Mouse (Mus musculus): Measurements from ENCODE around the gene Stra6l. TPM values are rescaled to one million over a fixed set of nuclear protein-coding genes. Genes with fewer than 3 reads are reported as not detected.
A peak's percentile ranks its signal among the peaks of the same experiment; 100 is the strongest.

The Stra6l gene
- polyA plus RNA-seq, 1 experiment = 0.02 TPM

DNA sequence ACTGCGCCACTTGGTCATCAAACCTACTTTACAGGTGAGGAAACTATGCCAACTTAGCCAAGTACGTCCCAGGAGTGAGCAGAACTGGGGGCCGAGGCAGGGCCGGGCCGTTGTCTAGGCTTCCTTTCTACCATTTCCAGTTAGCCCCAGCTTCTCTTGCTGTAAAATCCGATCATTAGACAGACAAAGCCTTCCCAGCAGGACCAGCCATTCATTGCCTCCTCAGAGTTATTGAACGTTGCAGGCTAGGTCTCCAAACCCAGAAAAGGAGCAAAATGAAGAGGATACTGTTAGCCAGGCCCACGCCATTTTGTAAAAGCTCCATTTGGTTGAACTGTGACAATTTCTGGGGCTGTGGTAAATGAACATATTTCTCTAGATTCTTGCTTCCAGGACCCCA, 19.0 kb downstream of the Stra6l start:
- Histone ChIP-seq H3K27ac (ENCODE audit: insufficient read depth, low read length) (no peak overlapping the region), H3K4me3 (ENCODE audit: insufficient read depth, low read length) (no peak overlapping the region), H3K4me1 (ENCODE audit: control insufficient read depth, insufficient read depth, low read length) (no peaks in the 10 kb centered on the region)
- TF ChIP-seq CTCF (IDR thresholded peaks at IDR 0.05; ENCODE audit: extremely low read depth, insufficient read depth, low read length) (no peak), POLR2A (IDR thresholded peaks at IDR 0.05; ENCODE audit: extremely low read depth, insufficient read depth, low read length) (no peak)

DNA sequence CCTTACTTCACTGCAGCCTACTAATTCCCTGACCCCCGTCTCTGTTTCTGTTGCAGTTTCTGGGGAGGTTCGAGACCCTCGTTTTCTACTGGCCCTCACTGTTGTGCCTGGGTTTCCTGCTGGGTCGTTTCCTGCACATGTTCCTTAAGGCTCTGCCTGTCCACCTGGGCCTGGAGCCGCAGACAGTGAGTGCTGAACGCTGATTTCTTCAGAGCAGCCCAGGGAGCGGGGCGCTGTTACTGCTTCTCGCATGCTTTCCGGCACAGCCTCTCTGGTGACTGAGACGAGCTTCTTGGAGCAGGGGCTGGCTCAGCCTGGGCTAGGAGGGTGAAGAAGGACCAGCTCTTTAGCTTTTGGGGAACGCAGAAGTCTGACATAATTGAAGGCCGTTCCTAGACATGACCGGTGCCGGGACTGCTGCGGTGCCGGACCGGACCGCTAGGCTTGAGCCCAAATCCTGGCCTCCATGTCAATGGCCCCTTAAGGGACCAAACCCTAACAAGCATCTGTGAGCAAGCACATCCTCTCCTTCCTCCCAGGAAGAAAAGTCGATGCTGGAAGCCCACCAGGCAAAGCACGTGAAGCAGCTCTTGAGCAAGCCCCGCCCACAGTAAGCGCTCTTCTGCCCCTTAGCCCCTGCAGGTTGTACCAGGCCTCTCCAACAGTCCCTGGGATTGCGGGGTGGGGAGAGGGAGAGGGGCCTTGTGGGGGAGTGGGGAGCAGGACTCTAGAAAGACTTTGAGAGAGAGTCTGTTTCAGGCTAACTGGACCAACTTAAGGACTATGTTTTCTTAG, 20.8 kb downstream of the Stra6l start:
- no peak overlapping the region for H3K4me3 ChIP-seq (ENCODE audit: insufficient read depth, low read length)
- no peaks in the 10 kb centered on the region for H3K4me1 ChIP-seq (ENCODE audit: control insufficient read depth, insufficient read depth, low read length)
- no peak overlapping the region for H3K27ac ChIP-seq (ENCODE audit: insufficient read depth, low read length)
- no peak for TF ChIP-seq POLR2A (IDR thresholded peaks at IDR 0.05; ENCODE audit: extremely low read depth, insufficient read depth, low read length)

DNA sequence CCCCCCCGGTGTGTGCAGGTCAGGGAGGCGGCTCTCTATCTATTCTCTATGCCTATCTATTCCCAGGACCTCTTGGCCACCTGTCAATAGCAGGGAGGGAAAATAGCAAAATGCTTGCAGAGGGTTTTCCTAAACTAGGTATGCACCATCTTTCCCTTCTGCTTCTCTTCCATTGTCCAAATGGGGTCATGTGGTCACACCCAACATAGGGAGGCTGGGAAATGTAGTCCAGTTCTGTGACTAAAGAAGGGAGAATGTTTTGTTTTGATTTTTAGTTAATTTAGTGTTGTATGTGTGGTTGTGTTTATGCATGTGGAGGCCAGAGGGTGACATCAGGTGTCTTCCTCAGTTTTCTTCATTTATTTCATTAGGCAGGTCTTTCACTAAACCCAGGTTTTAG, 23.7 kb downstream of the Stra6l start:
- no peak for TF ChIP-seq CTCF (IDR thresholded peaks at IDR 0.05; ENCODE audit: extremely low read depth, insufficient read depth, low read length)
- TF ChIP-seq POLR2A (IDR thresholded peaks at IDR 0.05; ENCODE audit: extremely low read depth, insufficient read depth, low read length) = no peak
- Histone ChIP-seq H3K27ac (ENCODE audit: insufficient read depth, low read length) (no peak overlapping the region), H3K4me3 (ENCODE audit: insufficient read depth, low read length) (no peak overlapping the region), H3K4me1 (ENCODE audit: control insufficient read depth, insufficient read depth, low read length) (no peaks in the 10 kb centered on the region)

DNA sequence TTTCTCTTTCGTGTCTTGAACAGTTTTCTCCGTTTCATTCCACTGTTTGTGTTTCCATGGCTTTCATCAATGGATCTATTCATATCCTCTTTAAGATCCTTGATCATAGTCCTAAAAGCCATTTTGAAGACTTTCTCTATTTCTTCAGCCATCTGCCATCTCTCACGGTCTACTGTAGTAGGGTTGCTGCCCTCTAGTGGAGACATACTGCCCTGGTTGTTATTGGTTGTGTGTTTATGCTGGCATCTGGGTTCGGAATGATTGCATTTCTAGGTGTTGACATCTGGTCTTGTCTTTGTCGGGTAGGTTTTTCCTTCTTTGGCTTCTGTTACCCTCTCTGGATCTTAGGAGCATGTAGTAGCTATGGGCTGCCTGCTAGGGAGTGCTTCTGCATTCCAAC, 30.5 kb downstream of the Stra6l start:
- TF ChIP-seq POLR2A (IDR thresholded peaks at IDR 0.05; ENCODE audit: extremely low read depth, insufficient read depth, low read length) (no peak), CTCF (IDR thresholded peaks at IDR 0.05; ENCODE audit: extremely low read depth, insufficient read depth, low read length) (peak; percentile 56)
- H3K4me3 ChIP-seq (ENCODE audit: insufficient read depth, low read length) = no peak overlapping the region
- no peaks in the 10 kb centered on the region for H3K4me1 ChIP-seq (ENCODE audit: control insufficient read depth, insufficient read depth, low read length)
- no peak overlapping the region for H3K27ac ChIP-seq (ENCODE audit: insufficient read depth, low read length)

DNA sequence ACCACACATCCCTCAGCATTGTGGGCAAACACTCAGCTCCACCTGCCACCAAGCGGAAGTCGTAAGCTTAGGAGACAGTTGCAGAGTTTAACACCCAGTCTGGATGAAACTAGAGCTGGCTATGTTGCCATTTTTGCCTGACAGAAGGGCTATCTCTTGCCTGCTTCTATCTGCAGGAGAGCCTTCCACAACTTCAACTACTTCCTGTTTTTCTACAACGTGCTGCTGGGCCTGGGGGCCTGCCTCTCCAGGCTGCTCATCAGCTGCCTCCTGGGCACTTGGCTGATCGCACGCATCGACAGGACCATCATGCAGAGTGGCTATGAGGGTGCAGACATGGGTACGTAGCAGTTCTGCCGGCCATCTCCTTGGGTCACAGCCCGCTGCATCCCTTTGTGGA, 34.1 kb downstream of the Stra6l start:
- H3K4me1 ChIP-seq (ENCODE audit: control insufficient read depth, insufficient read depth, low read length) = no peaks in the 10 kb centered on the region
- TF ChIP-seq POLR2A (IDR thresholded peaks at IDR 0.05; ENCODE audit: extremely low read depth, insufficient read depth, low read length) (no peak), CTCF (IDR thresholded peaks at IDR 0.05; ENCODE audit: extremely low read depth, insufficient read depth, low read length) (no peak)
- no peak overlapping the region for H3K4me3 ChIP-seq (ENCODE audit: insufficient read depth, low read length)
- H3K27ac ChIP-seq (ENCODE audit: insufficient read depth, low read length) = no peak overlapping the region

DNA sequence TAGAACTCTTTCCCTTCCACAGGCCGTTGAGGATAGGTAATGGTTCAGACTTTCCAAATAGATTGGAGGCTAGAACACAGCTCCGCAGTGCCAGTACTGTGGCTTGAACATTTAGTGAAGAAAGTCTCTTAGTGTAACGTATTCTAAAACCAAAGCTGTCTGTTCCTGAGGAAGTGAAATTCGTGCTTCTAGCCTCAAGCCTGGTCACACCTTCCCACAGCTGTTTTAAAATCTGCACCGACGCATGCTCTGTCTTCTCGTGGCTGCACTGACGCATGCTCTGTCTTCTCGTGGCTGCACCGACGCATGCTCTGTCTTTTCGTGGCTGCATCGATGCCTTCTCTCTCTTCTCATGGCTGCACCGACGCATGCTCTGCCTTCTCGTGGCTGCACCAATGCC, 34.8 kb downstream of the Stra6l start:
- no peak overlapping the region for H3K27ac ChIP-seq (ENCODE audit: insufficient read depth, low read length)
- no peak overlapping the region for H3K4me3 ChIP-seq (ENCODE audit: insufficient read depth, low read length)
- TF ChIP-seq CTCF (IDR thresholded peaks at IDR 0.05; ENCODE audit: extremely low read depth, insufficient read depth, low read length) = no peak
- TF ChIP-seq POLR2A (IDR thresholded peaks at IDR 0.05; ENCODE audit: extremely low read depth, insufficient read depth, low read length) = no peak
- no peaks in the 10 kb centered on the region for H3K4me1 ChIP-seq (ENCODE audit: control insufficient read depth, insufficient read depth, low read length)

DNA sequence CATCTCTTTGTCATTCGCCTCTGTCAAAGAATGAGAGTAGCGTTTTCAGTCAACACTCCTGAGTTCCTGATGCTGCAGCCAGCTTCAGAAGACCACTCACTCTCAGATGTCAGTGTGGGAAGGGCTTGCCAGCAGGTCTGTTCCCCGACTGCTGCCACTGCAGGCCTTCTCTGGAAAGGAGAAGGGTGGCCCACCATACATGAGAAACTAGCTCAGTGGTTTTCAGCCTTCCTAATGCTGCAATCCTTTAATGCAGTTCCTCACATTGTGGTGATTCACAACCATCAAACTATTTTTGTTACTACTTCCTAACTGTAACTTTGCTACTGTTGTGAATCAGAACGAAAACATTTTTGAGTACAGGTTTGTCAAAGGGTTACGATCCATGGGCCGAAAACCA, 41.0 kb downstream of the Stra6l start:
- Histone ChIP-seq H3K27ac (ENCODE audit: insufficient read depth, low read length) (no peak overlapping the region), H3K4me3 (ENCODE audit: insufficient read depth, low read length) (no peak overlapping the region), H3K4me1 (ENCODE audit: control insufficient read depth, insufficient read depth, low read length) (peaks cover 2% of the 10 kb centered on the region; the same call in 1 of the 2 replicates)
- TF ChIP-seq CTCF (IDR thresholded peaks at IDR 0.05; ENCODE audit: extremely low read depth, insufficient read depth, low read length) = no peak
- TF ChIP-seq POLR2A (IDR thresholded peaks at IDR 0.05; ENCODE audit: extremely low read depth, insufficient read depth, low read length) = no peak

DNA sequence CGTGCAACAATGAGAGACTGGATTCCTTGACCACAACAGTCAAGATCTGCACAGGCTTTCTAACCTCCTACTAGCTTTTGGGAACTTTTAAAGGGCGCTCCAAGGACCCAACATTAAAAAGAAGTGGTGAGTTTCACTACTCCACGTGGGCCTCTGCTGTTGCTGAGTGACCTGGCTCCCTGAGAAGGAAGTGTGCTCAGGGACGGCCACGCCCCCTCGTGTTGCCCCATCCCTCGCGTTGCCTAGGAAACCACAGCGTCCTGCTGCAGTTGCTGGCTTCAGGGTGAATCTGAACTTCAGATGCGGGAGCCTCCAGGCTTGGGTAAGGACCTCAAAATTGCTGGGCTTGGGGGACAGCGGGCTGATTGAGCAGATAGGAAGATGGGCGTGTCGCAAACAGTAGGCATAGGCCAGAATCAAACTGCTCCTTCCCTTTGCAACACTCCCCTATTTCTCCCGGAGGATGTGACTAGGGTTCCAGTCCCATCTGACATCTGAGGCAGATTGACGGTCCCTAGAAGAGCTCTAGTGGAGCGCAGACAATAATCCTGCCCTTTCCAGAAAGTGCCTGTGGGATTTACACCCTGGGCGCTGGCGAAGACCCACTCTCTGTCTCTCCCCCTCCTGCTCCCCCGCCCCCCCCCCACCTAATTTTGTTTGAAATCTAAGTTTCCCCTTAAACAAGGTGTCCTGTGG, 41.8 kb downstream of the Stra6l start, which contains the start of gene Ccdc180:
TSS of gene Ccdc180 (plus strand) at position 238 of the 696 bp plus-strand sequence.
- peaks cover 2% of the 10 kb centered on the region; the same call in 1 of the 2 replicates for H3K4me1 ChIP-seq (ENCODE audit: control insufficient read depth, insufficient read depth, low read length)
- H3K27ac ChIP-seq (ENCODE audit: insufficient read depth, low read length) = no peak within 1 kb of the TSS
- TF ChIP-seq CTCF (IDR thresholded peaks at IDR 0.05; ENCODE audit: extremely low read depth, insufficient read depth, low read length) (no peak), POLR2A (IDR thresholded peaks at IDR 0.05; ENCODE audit: extremely low read depth, insufficient read depth, low read length) (no peak)
- H3K4me3 ChIP-seq (ENCODE audit: insufficient read depth, low read length) = no peak within 1 kb of the TSS

DNA sequence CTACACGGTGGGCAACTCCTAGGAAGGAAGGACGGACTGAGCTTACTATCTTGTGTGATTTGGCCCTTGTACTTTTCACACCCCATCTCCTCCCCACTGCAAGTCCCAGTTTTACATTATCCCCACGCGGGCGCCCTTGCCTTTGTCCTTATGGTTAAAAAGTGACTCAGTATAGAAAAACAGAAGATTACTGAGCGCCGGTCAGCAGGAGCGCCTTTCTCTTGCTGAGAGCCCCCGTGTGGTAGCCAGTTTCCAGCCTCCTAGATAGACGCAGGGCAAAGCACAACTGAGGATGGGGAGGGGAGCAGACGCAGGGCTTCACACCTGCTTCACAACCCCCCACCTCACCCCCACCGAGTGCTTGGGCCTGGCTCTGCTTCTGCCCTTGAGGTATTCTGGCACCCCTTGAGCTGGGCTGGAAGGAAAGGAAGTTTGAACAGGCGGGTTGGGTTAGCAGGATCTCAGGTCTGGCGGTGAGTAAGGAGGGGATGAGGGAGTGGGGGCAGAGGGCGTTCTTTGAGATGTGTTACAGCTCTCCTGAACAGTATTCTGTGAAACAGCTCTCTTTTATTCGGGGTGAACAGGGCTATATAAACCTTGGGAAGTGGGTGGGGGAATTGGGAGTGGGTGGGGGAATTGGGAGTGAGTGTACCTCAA, 48.1 kb downstream of the Stra6l start:
- Histone ChIP-seq H3K27ac (ENCODE audit: insufficient read depth, low read length) (no peak overlapping the region), H3K4me1 (ENCODE audit: control insufficient read depth, insufficient read depth, low read length) (no peaks in the 10 kb centered on the region), H3K4me3 (ENCODE audit: insufficient read depth, low read length) (no peak overlapping the region)
- no peak for TF ChIP-seq CTCF (IDR thresholded peaks at IDR 0.05; ENCODE audit: extremely low read depth, insufficient read depth, low read length)
- TF ChIP-seq POLR2A (IDR thresholded peaks at IDR 0.05; ENCODE audit: extremely low read depth, insufficient read depth, low read length) = no peak

All from cortical plate, adult 2 months (tissue).